Mouse (Mus musculus) embryonic facial prominence, embryonic 14.5 days (tissue): ENCODE data around the gene Cacna1d. TPM values are rescaled to one million over a fixed set of nuclear protein-coding genes. Genes with fewer than 3 reads are reported as not detected.

Experiments used
- ATAC-seq: fragments of 200-750 bp; cut with Nextera tagmentation; 2 replicates; pipeline ENCODE4 v1.8.0; 2017; ENCODE audit warnings: low read depth, moderate number of reproducible peaks, moderate TSS enrichment
- DNase-seq: peaks from one replicate; pipeline ENCODE4 v3.0.0-alpha.2; 2015; ENCODE audit warnings: low spot score
- H3K27ac ChIP-seq: fragments of 300-500 bp; sonication (generic); replicated peaks from 2 replicates; pipeline ENCODE4 v1.5.1; 2014; ENCODE audit warnings: low read depth, mild to moderate bottlenecking, low read length, moderate library complexity
- H3K27me3 ChIP-seq: fragments of 300-500 bp; sonication (generic); replicated peaks from 2 replicates; pipeline ENCODE4 v1.6.1; 2014; ENCODE audit warnings: low read length; ENCODE audit not compliant: control insufficient read depth, insufficient read depth
- H3K36me3 ChIP-seq: fragments of 300-500 bp; sonication (generic); 2 replicates; pipeline ENCODE4 v1.6.1; 2014; ENCODE audit warnings: low read length, mixed read lengths; ENCODE audit not compliant: control insufficient read depth, insufficient read depth
- H3K4me1 ChIP-seq: fragments of 300-500 bp; sonication (generic); 2 replicates; pipeline ENCODE4 v1.6.1; 2014; ENCODE audit warnings: antibody characterized with exemption, low read length; ENCODE audit not compliant: control insufficient read depth, insufficient read depth
- H3K4me2 ChIP-seq: fragments of 300-500 bp; sonication (generic); 2 replicates; pipeline ENCODE4 v1.6.1; 2014; ENCODE audit warnings: low read depth, mild to moderate bottlenecking, low read length, moderate library complexity, mixed read lengths
- H3K4me3 ChIP-seq: fragments of 300-500 bp; sonication (generic); 2 replicates; pipeline ENCODE4 v1.5.1; 2014; ENCODE audit warnings: low read depth, mild to moderate bottlenecking, low read length
- H3K9ac ChIP-seq: fragments of 300-500 bp; sonication (generic); 2 replicates; pipeline ENCODE4 v1.6.1; 2014; ENCODE audit warnings: low read depth, mild to moderate bottlenecking, low read length, moderate library complexity, mixed read lengths
- H3K9me3 ChIP-seq: fragments of 300-500 bp; sonication (generic); 2 replicates; pipeline ENCODE4 v1.6.1; 2016; ENCODE audit warnings: low read length; ENCODE audit not compliant: control insufficient read depth
- WGBS: fragments of 180-500 bp; shearing (Covaris S2); extraction: QIAGEN DNeasy Blood & Tissue Kit; methylation state at CpG from one replicate; pipeline ENCODE4 v1.1.7; 2014; 5-methylcytosine and 5-hydroxymethylcytosine counted together
- polyA plus RNA-seq: library from polyadenylated mRNA; unstranded; fragments of >200 nt; fragmentation: Nextera tagmentation; extraction: Ambion mirVana; gene quantifications from 2 replicates; pipeline ENCODE4 v1.2.1, GENCODE M21; 2014

The Cacna1d gene
- polyA plus RNA-seq, 1 experiment from 2014 or later, result 3.5 TPM

GRCm38 (mm10) chr14:30208156-30208555 lies 283.1 kb downstream of the Cacna1d start:
- H3K4me2 ChIP-seq, result no peak overlapping the region

GRCm38 (mm10) chr14:30205821-30206220 lies 285.4 kb downstream of the Cacna1d start:
- no peaks in the 10 kb centered on the region for H3K9me3 ChIP-seq
- DNase-seq, result no peak
- H3K27me3 ChIP-seq, result no peaks in the 10 kb centered on the region
- H3K27ac ChIP-seq, result no peak overlapping the region
- ATAC-seq, result no peak
- no peaks in the 10 kb centered on the region for H3K36me3 ChIP-seq
- no peak overlapping the region for H3K4me2 ChIP-seq
- 0 out of 2 replicates have a peak, but pooled peaks cover 3% of the 10 kb centered on the region for H3K4me1 ChIP-seq
- H3K9ac ChIP-seq, result no peak overlapping the region
- H3K4me3 ChIP-seq, result no peak overlapping the region
- 66% methylated on average over 2 of the region's 3 CpGs for WGBS

More at GRCm38 (mm10) chr14:30208156-30208555, 283.1 kb downstream of the Cacna1d start:
- Histone ChIP-seq H3K36me3 (no peaks in the 10 kb centered on the region), H3K27me3 (no peaks in the 10 kb centered on the region), H3K27ac (no peak overlapping the region), H3K4me3 (no peak overlapping the region), H3K4me1 (0 out of 2 replicates have a peak, but pooled peaks cover 3% of the 10 kb centered on the region), H3K9me3 (no peaks in the 10 kb centered on the region), H3K9ac (no peak overlapping the region)
- ATAC-seq (no peak), DNase-seq (no peak)

- H3K4me1 ChIP-seq, result 0 out of 2 replicates have a peak, but pooled peaks cover 3% of the 10 kb centered on the region
- H3K9ac ChIP-seq, result no peak overlapping the region
- no peak for ATAC-seq
- H3K4me3 ChIP-seq, result no peak overlapping the region
- no peaks in the 10 kb centered on the region for H3K9me3 ChIP-seq
- H3K27ac ChIP-seq, result no peak overlapping the region
- 85% methylated on average over 1 of the region's 1 CpGs for WGBS
- no peak for DNase-seq
- no peak overlapping the region for H3K4me2 ChIP-seq
- no peaks in the 10 kb centered on the region for H3K36me3 ChIP-seq
- no peaks in the 10 kb centered on the region for H3K27me3 ChIP-seq
Measured at GRCm38 (mm10) chr14:30204526-30204925, 286.7 kb downstream of the Cacna1d start.

- ATAC-seq (no peak), DNase-seq (no peak)
- Histone ChIP-seq H3K9me3 (no peaks in the 10 kb centered on the region), H3K27ac (no peak overlapping the region), H3K4me3 (no peak overlapping the region), H3K4me2 (no peak overlapping the region), H3K27me3 (no peaks in the 10 kb centered on the region), H3K36me3 (no peaks in the 10 kb centered on the region), H3K9ac (no peak overlapping the region), H3K4me1 (0 out of 2 replicates have a peak, but pooled peaks cover 8% of the 10 kb centered on the region)
- 70% methylated on average over 1 of the region's 1 CpGs for WGBS
Measured at GRCm38 (mm10) chr14:30200310-30200709, 290.9 kb downstream of the Cacna1d start.

GRCm38 (mm10) chr14:30198882-30199281 lies 292.4 kb downstream of the Cacna1d start:
- H3K27ac ChIP-seq, result no peak overlapping the region
- H3K36me3 ChIP-seq, result no peaks in the 10 kb centered on the region
- H3K9me3 ChIP-seq, result no peaks in the 10 kb centered on the region
- no peak overlapping the region for H3K9ac ChIP-seq
- WGBS, result 84% methylated on average over 3 of the region's 3 CpGs
- no peak for DNase-seq
- H3K27me3 ChIP-seq, result no peaks in the 10 kb centered on the region
- ATAC-seq, result no peak
- H3K4me2 ChIP-seq, result no peak overlapping the region
- no peak overlapping the region for H3K4me3 ChIP-seq
- 0 out of 2 replicates have a peak, but pooled peaks cover 8% of the 10 kb centered on the region for H3K4me1 ChIP-seq

- H3K9ac ChIP-seq, result no peak overlapping the region
- ATAC-seq (no peak), DNase-seq (no peak)
- no peaks in the 10 kb centered on the region for H3K27me3 ChIP-seq
- WGBS, result 78% methylated on average over 4 of the region's 4 CpGs
- no peaks in the 10 kb centered on the region for H3K9me3 ChIP-seq
- H3K27ac ChIP-seq, result no peak overlapping the region
- no peaks in the 10 kb centered on the region for H3K36me3 ChIP-seq
- H3K4me3 ChIP-seq, result no peak overlapping the region
- 0 out of 2 replicates have a peak, but pooled peaks cover 8% of the 10 kb centered on the region for H3K4me1 ChIP-seq
- no peak overlapping the region for H3K4me2 ChIP-seq
Measured at GRCm38 (mm10) chr14:30198116-30198515, 293.1 kb downstream of the Cacna1d start.

GRCm38 (mm10) chr14:30196959-30197358 lies 294.3 kb downstream of the Cacna1d start:
- DNase-seq (no peak), ATAC-seq (no peak)
- 72% methylated on average over 1 of the region's 1 CpGs for WGBS
- Histone ChIP-seq H3K9ac (no peak overlapping the region), H3K27ac (no peak overlapping the region), H3K9me3 (no peaks in the 10 kb centered on the region), H3K27me3 (no peaks in the 10 kb centered on the region), H3K36me3 (no peaks in the 10 kb centered on the region), H3K4me1 (0 out of 2 replicates have a peak, but pooled peaks cover 8% of the 10 kb centered on the region), H3K4me2 (no peak overlapping the region), H3K4me3 (no peak overlapping the region)

GRCm38 (mm10) chr14:30196235-30196634 lies 295.0 kb downstream of the Cacna1d start:
- 35% methylated on average over 5 of the region's 5 CpGs for WGBS

GRCm38 (mm10) chr14:30190308-30190971 lies 300.8 kb downstream of the Cacna1d start:
- Histone ChIP-seq H3K36me3 (no peaks in the 10 kb centered on the region; the same call in 1 of the 2 replicates), H3K4me3 (no peak overlapping the region), H3K4me2 (no peak overlapping the region), H3K27me3 (no peaks in the 10 kb centered on the region), H3K9ac (no peak overlapping the region), H3K4me1 (no peaks in the 10 kb centered on the region), H3K9me3 (no peaks in the 10 kb centered on the region), H3K27ac (no peak overlapping the region)
- no peak for DNase-seq
- no peak for ATAC-seq
- 79% methylated on average over 5 of the region's 5 CpGs for WGBS

More at GRCm38 (mm10) chr14:30196235-30196634, 295.0 kb downstream of the Cacna1d start:
- Histone ChIP-seq H3K4me2 (no peak overlapping the region), H3K9me3 (no peaks in the 10 kb centered on the region), H3K27me3 (no peaks in the 10 kb centered on the region), H3K4me1 (0 out of 2 replicates have a peak, but pooled peaks cover 8% of the 10 kb centered on the region), H3K27ac (no peak overlapping the region), H3K9ac (no peak overlapping the region), H3K36me3 (no peaks in the 10 kb centered on the region), H3K4me3 (no peak overlapping the region)
- ATAC-seq (no peak), DNase-seq (peak; percentile 42)
